Mouse (Mus musculus) NIH3T3 (cell line): ENCODE results near the gene Fxr2.

Source experiments
- DNase-seq: peaks from one replicate; pipeline ENCODE4 v3.0.0-alpha.2; 2012; ENCODE audit warnings: low read depth

Fxr2 gene

GRCm38 (mm10) chr11:69661221-69661881 is 28.6 kb downstream of the Fxr2 start:
- DNase-seq = peak; percentile 58

- peak; percentile 98 for DNase-seq
Observed at GRCm38 (mm10) chr11:69662213-69662966, 29.6 kb downstream of the Fxr2 start, which contains the start of gene Mpdu1. Mpdu1 (minus strand) TSS chr11:69662642.

GRCm38 (mm10) chr11:69662967-69663671 is 30.3 kb downstream of the Fxr2 start:
- no peak for DNase-seq

GRCm38 (mm10) chr11:69663795-69664194 is 31.0 kb downstream of the Fxr2 start:
- DNase-seq = no peak

- DNase-seq = no peak
Observed at GRCm38 (mm10) chr11:69664841-69665240, 32.1 kb downstream of the Fxr2 start.

GRCm38 (mm10) chr11:69665457-69665960 is 32.7 kb downstream of the Fxr2 start:
- DNase-seq = no peak

- peak; percentile 85 for DNase-seq
Observed at GRCm38 (mm10) chr11:69665961-69666664, 33.3 kb downstream of the Fxr2 start, which contains the start of gene Cd68. Cd68 (minus strand) TSS chr11:69666153.

- DNase-seq = no peak
Observed at GRCm38 (mm10) chr11:69666665-69667005, 33.8 kb downstream of the Fxr2 start.

- DNase-seq = peak; percentile 99
Observed at GRCm38 (mm10) chr11:69670786-69671725, 38.3 kb downstream of the Fxr2 start.

GRCm38 (mm10) chr11:69671726-69672124 is 38.9 kb downstream of the Fxr2 start:
- no peak for DNase-seq

- peak; percentile 100 for DNase-seq
Observed at GRCm38 (mm10) chr11:69672211-69672706, 39.5 kb downstream of the Fxr2 start, which contains the start of gene Eif4a1. Eif4a1 (minus strand) TSS chr11:69672423.

- no peak for DNase-seq
Observed at GRCm38 (mm10) chr11:69679144-69679543, 46.4 kb downstream of the Fxr2 start.

GRCm38 (mm10) chr11:69680136-69680855 is 47.5 kb downstream of the Fxr2 start:
- no peak for DNase-seq

- peak; percentile 97 for DNase-seq
Observed at GRCm38 (mm10) chr11:69681314-69682208, 48.8 kb downstream of the Fxr2 start, which contains the start of gene Senp3. Senp3 (minus strand) TSS chr11:69682084.

GRCm38 (mm10) chr11:69682209-69682839 is 49.5 kb downstream of the Fxr2 start:
- DNase-seq = no peak

GRCm38 (mm10) chr11:69682840-69683533 is 50.2 kb downstream of the Fxr2 start:
- DNase-seq = peak; percentile 95

GRCm38 (mm10) chr11:69683576-69683975 is 50.8 kb downstream of the Fxr2 start:
- DNase-seq = no peak
